Mouse (Mus musculus) thymus, adult 2 months (tissue): ENCODE measurements around the gene Lgals12. TPM values are rescaled to one million over a fixed set of nuclear protein-coding genes. Genes with fewer than 3 reads are reported as not detected.

Source experiments
- DNase-seq: peaks from one replicate; pipeline ENCODE4 v3.0.0; 2021
- H3K27ac ChIP-seq: fragments of 200-500 bp; 2 replicates; pipeline ENCODE4 v1.5.1; 2012; ENCODE audit warnings: low read length, control low read depth; ENCODE audit not compliant: control insufficient read depth, insufficient read depth
- H3K27me3 ChIP-seq: fragments of 200-500 bp; 2 replicates; pipeline ENCODE4 v1.6.1; 2012; ENCODE audit warnings: mild to moderate bottlenecking, low read length, moderate library complexity, mixed read lengths; ENCODE audit not compliant: control insufficient read depth, insufficient read depth
- H3K36me3 ChIP-seq: fragments of 200-500 bp; 2 replicates; pipeline ENCODE4 v1.6.1; 2012; ENCODE audit warnings: mild to moderate bottlenecking, low read length, moderate library complexity; ENCODE audit not compliant: control insufficient read depth, insufficient read depth
- H3K4me1 ChIP-seq: fragments of 200-500 bp; replicated peaks from 2 replicates; pipeline ENCODE4 v1.6.1; 2012; ENCODE audit warnings: low read length; ENCODE audit not compliant: control insufficient read depth, insufficient read depth
- H3K4me3 ChIP-seq: fragments of 200-500 bp; 2 replicates; pipeline ENCODE4 v1.5.1; 2012; ENCODE audit warnings: mild to moderate bottlenecking, low read length, control low read depth, moderate library complexity; ENCODE audit not compliant: control insufficient read depth, insufficient read depth
- CTCF ChIP-seq: fragments of 200-500 bp; IDR thresholded peaks from 2 replicates; pipeline ENCODE4 v1.5.1; 2012; ENCODE audit warnings: mild to moderate bottlenecking, control low read depth, low read length, moderate library complexity, borderline replicate concordance; ENCODE audit not compliant: control insufficient read depth, poor library complexity, insufficient read depth; ENCODE audit errors: extremely low read depth
- POLR2A ChIP-seq: fragments of 200-500 bp; IDR thresholded peaks from 2 replicates; pipeline ENCODE4 v1.6.1; 2012; ENCODE audit warnings: mild to moderate bottlenecking, low read length, control low read depth, moderate library complexity; ENCODE audit not compliant: control insufficient read depth, poor library complexity, insufficient read depth; ENCODE audit errors: extremely low read depth
- WGBS: fragments of 180-500 bp; shearing (Covaris S2); methylation state at CpG from one replicate; pipeline ENCODE4 v1.1.7; 2018; 5-methylcytosine and 5-hydroxymethylcytosine counted together
- polyA plus RNA-seq: library from polyadenylated mRNA; depleted of rRNA; stranded (reverse); fragments of >200 nt; gene quantifications from 2 replicates; pipeline ENCODE4 v1.2.3, GENCODE M21; 2012

Lgals12 gene
- polyA plus RNA-seq, 1 experiment = 3.4 TPM

DNA sequence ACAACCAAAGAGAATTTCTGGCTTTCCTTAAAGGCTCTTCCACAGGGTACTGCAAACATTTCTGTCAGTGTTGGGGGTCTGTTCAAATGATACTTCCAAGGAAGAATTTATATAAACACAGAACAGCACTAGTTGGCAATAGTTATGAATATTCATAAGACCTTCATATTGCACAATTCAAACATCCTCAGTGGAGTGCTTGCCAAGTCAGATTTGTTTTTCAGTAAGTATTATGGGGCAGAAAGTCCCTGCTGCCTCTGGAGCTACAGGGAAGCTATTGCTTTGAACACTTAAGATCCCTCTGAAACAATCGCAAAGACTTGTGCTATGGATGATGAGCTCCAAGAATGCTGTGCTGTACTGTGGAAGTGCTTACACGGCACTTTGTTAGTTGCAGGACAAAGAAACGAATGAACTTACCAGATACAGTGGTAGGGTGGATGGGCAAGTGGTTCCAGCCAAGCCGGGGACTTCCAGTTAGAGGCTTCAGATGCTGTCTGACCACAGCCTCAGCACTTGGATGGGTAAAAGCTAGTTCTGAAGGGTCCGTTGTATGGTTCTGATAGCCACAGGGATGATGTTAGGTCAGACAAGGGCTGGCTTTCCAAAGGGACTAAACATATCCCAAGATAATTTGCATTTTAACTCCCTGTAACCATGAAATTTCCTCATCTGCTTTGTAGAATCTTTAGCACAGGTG lies 9.4 kb upstream of the Lgals12 start:
- Histone ChIP-seq H3K4me1 (no peaks in the 10 kb centered on the region), H3K27ac (no peak overlapping the region), H3K4me3 (no peak overlapping the region), H3K27me3 (no peaks in the 10 kb centered on the region; the same call in 1 of the 2 replicates), H3K36me3 (no peaks in the 10 kb centered on the region)
- 85% methylated on average over 5 of the region's 5 CpGs for WGBS
- no peak for DNase-seq
- TF ChIP-seq CTCF = no peak
- no peak for TF ChIP-seq POLR2A

DNA sequence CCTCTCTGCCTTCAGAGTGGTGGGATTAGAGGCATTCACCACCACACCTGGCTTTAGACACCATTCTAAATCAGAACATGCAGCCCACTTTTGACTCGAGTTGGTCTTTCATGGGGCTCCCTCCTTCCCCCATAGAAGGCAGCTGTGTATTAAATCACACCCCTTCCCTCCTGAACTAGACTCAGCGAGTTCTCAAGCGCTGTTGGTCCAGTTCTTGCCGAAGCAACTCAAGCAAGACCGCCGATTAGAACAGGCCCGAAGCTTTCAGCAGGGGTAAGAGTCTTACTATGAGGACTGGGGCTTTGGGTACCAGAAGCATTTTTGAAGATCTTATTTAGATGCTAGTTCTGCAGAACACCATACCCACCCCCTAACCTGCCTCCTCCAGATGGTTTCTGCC lies 6.2 kb upstream of the Lgals12 start:
- H3K27me3 ChIP-seq = no peaks in the 10 kb centered on the region; the same call in 1 of the 2 replicates
- DNase-seq = no peak
- 88% methylated on average over 7 of the region's 7 CpGs for WGBS
- no peaks in the 10 kb centered on the region for H3K36me3 ChIP-seq
- H3K4me1 ChIP-seq = no peaks in the 10 kb centered on the region
- no peak overlapping the region for H3K27ac ChIP-seq
- no peak overlapping the region for H3K4me3 ChIP-seq
- TF ChIP-seq CTCF (no peak), POLR2A (no peak)

GRCm38 (mm10) chr19:7611942-7612757 lies 5.2 kb upstream of the Lgals12 start, which contains the start of gene Hrasls5:
Gene Hrasls5 (plus strand): TSS chr19:7612541.
- no peak for DNase-seq
- Histone ChIP-seq H3K27me3 (no peaks in the 10 kb centered on the region; the same call in 1 of the 2 replicates), H3K27ac (no peak within 1 kb of the TSS), H3K4me3 (0 out of 2 replicates have a peak within 1 kb of the TSS, but pooled peaks have one; percentile 5), H3K4me1 (peaks cover 7% of the 10 kb centered on the region), H3K36me3 (no peaks in the 10 kb centered on the region)
- WGBS = 13% methylated on average over 53 of the region's 54 CpGs
- TF ChIP-seq POLR2A (no peak), CTCF (no peak)

- 65% methylated on average over 7 of the region's 7 CpGs for WGBS
- no peak for DNase-seq
- Histone ChIP-seq H3K4me1 (peaks cover 12% of the 10 kb centered on the region), H3K27me3 (no peaks in the 10 kb centered on the region; the same call in 1 of the 2 replicates), H3K4me3 (no peak overlapping the region), H3K27ac (no peak overlapping the region), H3K36me3 (no peaks in the 10 kb centered on the region)
- no peak for TF ChIP-seq CTCF
- no peak for TF ChIP-seq POLR2A
Measured at GRCm38 (mm10) chr19:7607690-7608201, 753 bp upstream of the Lgals12 start.

GRCm38 (mm10) chr19:7605930-7606783 lies 836 bp downstream of the Lgals12 start:
- H3K27me3 ChIP-seq = no peaks in the 10 kb centered on the region
- no peaks in the 10 kb centered on the region for H3K36me3 ChIP-seq
- no peak for DNase-seq
- WGBS = 28% methylated on average over 15 of the region's 15 CpGs
- H3K27ac ChIP-seq = no peak overlapping the region
- no peak for TF ChIP-seq CTCF
- TF ChIP-seq POLR2A = no peak
- peaks cover 12% of the 10 kb centered on the region for H3K4me1 ChIP-seq
- no peak overlapping the region for H3K4me3 ChIP-seq

DNA sequence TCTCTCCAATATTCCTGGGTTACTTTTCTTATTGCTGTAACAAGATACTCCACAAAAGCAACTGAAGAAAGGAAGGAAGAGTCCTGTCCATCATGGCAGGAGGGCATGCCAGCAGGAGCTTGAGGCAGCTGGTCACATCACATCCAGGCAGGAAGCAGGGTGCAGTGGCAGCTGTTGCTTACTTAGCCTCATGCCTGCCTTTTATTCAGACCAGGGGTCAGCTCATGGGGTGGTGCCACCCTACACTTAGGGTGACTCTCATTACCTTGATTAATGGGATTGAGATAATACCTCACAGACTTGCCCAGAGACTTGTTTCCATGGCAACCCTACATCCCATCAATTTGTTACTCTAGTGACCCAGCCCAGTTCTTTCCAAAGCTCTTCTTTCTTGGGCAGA lies 2.0 kb downstream of the Lgals12 start:
- no peak for DNase-seq
- Histone ChIP-seq H3K4me3 (no peak overlapping the region), H3K27ac (no peak overlapping the region), H3K4me1 (peaks cover 12% of the 10 kb centered on the region), H3K36me3 (no peaks in the 10 kb centered on the region), H3K27me3 (no peaks in the 10 kb centered on the region)
- TF ChIP-seq POLR2A (no peak), CTCF (no peak)
